12 mouse cellular contexts compared by ENCODE assay signal in the genomic region with DNA sequence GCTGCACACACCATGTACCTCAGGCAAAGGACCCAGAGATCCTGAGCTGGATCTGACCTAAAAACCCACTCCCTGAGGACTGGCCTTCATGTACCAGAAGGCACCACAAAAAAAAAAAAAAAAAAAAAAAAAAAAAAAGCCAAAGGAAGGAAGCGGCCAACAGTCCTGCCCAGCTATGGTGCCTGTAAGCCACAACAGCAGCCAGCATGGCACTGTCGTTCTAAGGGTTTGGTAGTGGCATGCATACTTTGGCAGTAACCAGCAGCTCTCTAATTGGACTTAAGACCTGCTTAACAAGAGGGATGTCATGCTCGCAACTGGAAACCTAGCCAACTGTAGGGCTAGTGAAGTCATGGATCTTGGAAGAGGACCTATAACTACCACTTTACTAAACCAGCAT.
"Had no signal": no experiment of that assay in that cellular context is flagged by ENCODE, and none has a peak within 500 bp of the region (broad histone marks: within the 10 kb centered on the region; RNA-seq: fewer than 3 reads in every experiment).

No protein-coding gene starts in this region.

- DNase-seq: retina, postnatal 1 day; right cerebral cortex, adult 18-20 months; right cerebral cortex, postnatal 14 days; right cerebral cortex, postnatal 25 days; right cerebral cortex, postnatal 4 days; spleen, adult 18-20 months; thymus, adult 18-20 months; thymus, adult 2 months; thymus, postnatal 14 days; thymus, postnatal 25 days; thymus, postnatal 36 days; thymus, postnatal 4 days had no signal
